Mouse (Mus musculus): ENCODE data around the gene Ndufaf4. TPM values are rescaled to one million over a fixed set of nuclear protein-coding genes. Genes with fewer than 3 reads are reported as not detected.

Ndufaf4 gene
- polyA plus RNA-seq (2014; fragmentation: Illumina TruSeq; extraction: RNeasy Lipid Tissue Mini Kit (QIAGEN cat#74804); ENCODE audit: low read depth, low replicate concordance): 14.5 TPM

GRCm38 (mm10) chr4:24897851-24898515, at the start of gene Ndufaf4:
Gene Ndufaf4 (plus strand): TSS chr4:24898083.

DNA sequence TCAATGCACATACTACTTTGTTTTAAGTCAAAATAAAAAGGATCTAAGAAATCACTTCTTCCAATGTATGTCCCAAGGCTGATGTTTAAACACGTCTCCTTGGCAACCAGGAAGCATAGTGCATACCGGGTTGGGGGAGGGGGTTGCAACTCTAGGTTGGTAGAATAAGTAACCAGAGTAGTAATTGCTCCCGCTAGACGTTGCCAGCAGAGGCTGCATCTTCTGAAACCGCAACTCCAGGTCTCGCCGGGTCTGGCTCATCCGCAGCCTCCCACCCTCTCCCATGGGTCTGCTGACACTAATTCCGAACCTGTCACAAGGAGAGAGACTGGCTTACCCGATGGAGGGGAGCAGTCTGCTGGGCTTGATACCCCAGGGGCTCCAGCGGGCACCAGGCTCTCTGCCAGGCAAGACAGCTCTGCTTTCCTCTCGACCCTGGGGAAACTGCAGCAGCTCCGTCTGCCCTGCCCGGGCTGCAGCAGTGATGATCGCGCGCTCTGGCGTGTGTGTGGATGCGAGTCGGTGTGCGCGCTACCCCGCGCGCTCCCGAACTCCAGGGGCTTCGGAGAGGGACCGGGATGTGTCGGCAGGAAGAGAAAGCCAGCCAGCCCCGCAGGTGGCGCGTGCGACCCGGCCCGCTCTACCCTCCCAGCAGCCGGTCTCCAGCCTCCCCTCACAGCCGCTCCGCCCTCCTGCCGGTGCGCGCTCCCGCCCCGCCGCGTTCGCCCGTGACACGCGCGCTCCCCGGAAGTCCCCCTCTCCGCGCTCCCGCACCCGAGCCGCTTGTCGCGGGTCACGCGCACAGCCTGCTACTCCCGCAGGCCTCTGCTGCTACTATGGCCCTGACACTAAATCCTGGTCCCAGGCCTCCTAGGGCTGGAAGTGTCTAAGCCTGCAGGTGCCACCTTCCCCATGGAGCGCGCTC, 47.2 kb upstream of the Ndufaf4 start, which contains the start of gene Klhl32:
Gene Klhl32 (minus strand): TSS at position 724 of the 925 bp plus-strand sequence.

Other genes with a start within 250 kb of the Ndufaf4 start
- 7.2 TPM for gene Klhl32, start 47.0 kb upstream of the Ndufaf4 start, polyA plus RNA-seq (2014; fragmentation: Illumina TruSeq; extraction: RNeasy Lipid Tissue Mini Kit (QIAGEN cat#74804); ENCODE audit: low read depth, low replicate concordance)
- 0.11 TPM for gene Gpr63, start 68.3 kb downstream of the Ndufaf4 start, polyA plus RNA-seq (2014; fragmentation: Illumina TruSeq; extraction: RNeasy Lipid Tissue Mini Kit (QIAGEN cat#74804); ENCODE audit: low read depth, low replicate concordance)